Mouse (Mus musculus) activated CD4-positive, CD25-positive, alpha-beta regulatory T cell, adult 4 months (primary cell): ENCODE data around the gene Sumo3. TPM values are rescaled to one million over a fixed set of nuclear protein-coding genes. Genes with fewer than 3 reads are reported as not detected.
A peak's percentile ranks its signal among the peaks of the same experiment; 100 is the strongest.

Source experiments
- ATAC-seq: one replicate; pipeline ENCODE4 v1.8.0; 2017
- polyA plus RNA-seq, 2 experiments: library from polyadenylated mRNA; unstranded; fragments of 100-300 nt; shearing (Covaris generic); gene quantifications; one replicate each; pipeline ENCODE4 v1.2.1; 2017

Gene Sumo3
- 10 to 100 TPM; 75.5 to 83.8 TPM for polyA plus RNA-seq

- ATAC-seq = peak; percentile 78
Observed at GRCm38 (mm10) chr10:77605908-77606826, at the start of gene Sumo3, which contains the start of gene Gm49325. Gene Sumo3, plus strand, starts transcription at chr10:77606097. Gene Gm49325, plus strand, starts transcription at chr10:77606197.

- peak; percentile 74 for ATAC-seq
Observed at GRCm38 (mm10) chr10:77556631-77557030, 49.3 kb upstream of the Sumo3 start.

- no peak for ATAC-seq
Observed at GRCm38 (mm10) chr10:77557641-77558040, 48.3 kb upstream of the Sumo3 start.

DNA sequence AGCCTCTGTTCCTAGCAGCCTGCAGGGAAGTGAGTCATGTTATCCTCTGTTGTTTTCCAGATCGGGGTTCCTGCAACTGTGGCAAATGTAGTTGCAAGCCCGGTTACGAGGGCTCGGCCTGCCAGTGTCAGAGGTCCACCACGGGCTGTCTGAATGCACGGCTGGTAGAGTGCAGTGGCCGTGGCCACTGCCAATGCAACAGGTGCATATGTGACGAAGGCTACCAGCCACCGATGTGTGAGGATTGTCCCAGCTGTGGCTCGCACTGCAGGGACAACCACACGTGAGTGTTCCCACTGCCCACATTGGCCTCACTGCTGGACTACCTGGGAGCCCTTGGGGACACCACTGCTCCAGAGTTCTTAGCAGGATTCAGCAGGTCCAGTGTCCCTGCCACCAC lies 45.8 kb upstream of the Sumo3 start:
- ATAC-seq = no peak

GRCm38 (mm10) chr10:77560830-77561229 lies 45.1 kb upstream of the Sumo3 start:
- no peak for ATAC-seq

GRCm38 (mm10) chr10:77561508-77561907 lies 44.4 kb upstream of the Sumo3 start:
- ATAC-seq = no peak

DNA sequence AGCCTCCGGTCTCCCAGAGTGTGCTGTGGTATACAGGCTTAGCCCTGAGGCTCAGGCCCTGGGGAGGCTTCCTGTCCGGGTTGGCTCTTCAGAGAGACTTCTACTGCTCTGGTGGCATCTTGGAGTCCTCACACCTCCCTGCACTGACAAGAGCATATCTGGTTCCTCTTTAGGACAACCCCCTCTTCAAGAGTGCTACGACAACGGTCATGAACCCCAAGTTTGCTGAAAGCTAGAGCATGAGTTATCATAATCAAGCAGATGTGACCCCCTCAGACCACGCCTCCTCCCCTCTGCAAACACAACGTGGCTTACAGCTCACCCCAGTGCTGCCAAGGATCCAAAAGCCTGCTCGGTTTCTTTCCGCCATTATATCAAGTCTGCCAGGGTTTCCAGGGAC lies 40.9 kb upstream of the Sumo3 start:
- ATAC-seq = no peak

DNA sequence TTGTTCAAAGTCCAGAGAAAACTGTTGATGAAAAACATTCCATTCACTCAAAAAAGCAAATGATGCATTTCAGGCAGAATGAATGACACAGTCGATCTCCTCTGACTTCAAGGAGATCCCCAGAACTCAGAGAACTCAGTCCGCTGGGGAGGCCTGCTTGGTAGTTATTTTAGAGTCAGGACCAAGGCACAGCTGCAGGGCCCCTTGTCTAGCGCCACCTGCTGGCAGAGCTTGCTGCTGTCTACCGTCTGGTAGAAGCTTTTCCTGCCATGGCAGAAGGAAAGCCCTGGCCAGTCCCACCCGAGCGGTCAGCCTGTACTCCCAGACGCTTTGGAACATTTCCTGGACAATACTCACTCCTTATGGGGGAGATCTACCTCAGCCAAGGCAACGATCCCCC lies 39.2 kb upstream of the Sumo3 start:
- peak; percentile 62 for ATAC-seq

DNA sequence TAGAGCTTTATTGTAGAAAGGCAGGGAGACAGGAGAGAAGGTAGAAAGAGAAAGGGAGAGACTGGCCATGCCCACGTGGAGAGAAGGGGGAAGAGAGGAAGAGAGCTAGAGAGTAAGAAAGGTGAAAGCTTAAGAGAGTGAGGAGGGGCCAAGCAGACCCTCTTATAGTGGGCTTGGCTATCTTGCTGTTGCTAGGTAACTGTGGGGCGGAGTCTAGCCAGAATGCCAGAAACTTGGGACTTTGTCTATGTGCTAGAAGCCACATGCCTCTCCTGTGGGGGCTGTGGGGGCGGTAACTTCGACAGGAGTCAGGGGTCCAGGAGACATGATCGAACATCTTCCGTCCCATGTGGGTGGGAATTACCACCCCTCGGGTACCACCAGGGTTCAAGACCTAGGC lies 36.4 kb upstream of the Sumo3 start:
- no peak for ATAC-seq

- no peak for ATAC-seq
Observed at GRCm38 (mm10) chr10:77569973-77570658, 35.8 kb upstream of the Sumo3 start.

GRCm38 (mm10) chr10:77572225-77572624 lies 33.7 kb upstream of the Sumo3 start:
- ATAC-seq = no peak

DNA sequence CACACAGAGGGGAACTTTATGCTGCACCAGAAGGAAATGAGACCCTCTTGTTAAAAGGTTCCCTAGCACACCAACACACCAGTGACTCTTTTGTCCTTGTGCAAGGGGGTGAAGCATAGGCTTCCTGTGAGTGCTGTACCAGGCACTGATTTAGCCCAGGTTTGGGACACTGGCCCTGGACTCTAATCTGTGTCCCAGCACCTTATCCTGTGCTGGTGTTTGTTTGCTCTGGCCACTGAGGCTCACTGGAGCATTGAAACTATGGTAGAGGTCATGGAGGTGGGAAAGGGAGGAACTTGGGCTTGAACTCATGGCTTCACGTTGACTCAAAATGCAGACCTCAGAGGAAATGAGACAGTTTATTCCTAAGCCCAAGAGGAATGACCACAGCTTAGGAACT lies 32.7 kb upstream of the Sumo3 start:
- ATAC-seq = no peak

- no peak for ATAC-seq
Observed at GRCm38 (mm10) chr10:77580027-77580920, 25.6 kb upstream of the Sumo3 start.

DNA sequence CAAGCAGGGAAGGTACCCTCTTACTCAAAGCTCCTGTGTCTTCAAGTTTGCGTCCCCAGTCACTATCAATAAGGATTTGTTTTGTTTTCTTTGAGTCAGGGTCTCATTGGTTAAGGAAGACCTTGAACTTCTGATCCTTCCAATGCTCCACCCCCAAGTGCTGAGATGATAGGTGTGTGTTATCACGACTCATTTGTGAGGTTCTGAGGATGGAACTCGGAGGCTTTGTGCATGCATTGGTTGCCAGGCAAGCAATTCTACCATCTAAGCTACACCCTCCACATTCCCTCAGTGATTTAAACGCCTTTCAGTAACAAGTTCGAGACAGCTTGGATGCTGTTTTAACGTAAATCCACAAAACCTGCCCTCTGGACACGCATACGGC lies 24.9 kb upstream of the Sumo3 start:
- ATAC-seq = no peak

GRCm38 (mm10) chr10:77581408-77582284 lies 24.3 kb upstream of the Sumo3 start, which contains the start of gene Pttg1ip:
Gene Pttg1ip, plus strand, starts transcription at chr10:77581720.
- peak; percentile 90 for ATAC-seq

- peak; percentile 2 for ATAC-seq
Observed at GRCm38 (mm10) chr10:77582285-77582618, 23.6 kb upstream of the Sumo3 start.

DNA sequence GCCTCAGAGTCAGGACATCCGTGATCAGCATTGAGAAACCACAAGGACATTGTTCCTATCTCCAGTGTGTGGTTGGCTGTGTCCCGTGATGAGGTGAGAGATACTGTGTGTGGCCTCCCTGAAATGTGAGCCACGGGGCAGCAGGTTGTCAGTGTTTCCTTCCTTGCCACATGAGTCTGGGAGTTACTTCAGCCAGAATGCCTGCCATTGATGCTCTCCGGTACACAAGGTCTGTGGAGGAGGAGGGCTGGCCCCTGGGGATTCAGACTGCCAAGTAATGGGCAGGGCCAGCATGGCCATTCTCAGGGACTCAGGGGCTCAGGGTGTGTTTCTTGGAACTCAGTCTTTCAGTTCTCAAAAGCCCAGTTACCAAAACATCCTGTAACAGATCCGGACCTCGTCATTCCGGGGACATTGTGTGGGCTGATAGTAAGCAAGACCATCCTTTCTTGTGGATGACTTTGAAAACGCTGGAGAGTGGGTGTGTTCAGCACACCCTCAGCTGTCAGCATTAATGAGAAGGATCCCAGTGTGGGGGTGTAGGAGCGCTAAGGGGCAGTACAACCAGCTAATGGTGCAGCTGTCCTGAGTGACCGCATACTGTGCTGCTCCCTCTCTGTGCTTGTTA lies 22.0 kb upstream of the Sumo3 start:
- ATAC-seq = no peak

DNA sequence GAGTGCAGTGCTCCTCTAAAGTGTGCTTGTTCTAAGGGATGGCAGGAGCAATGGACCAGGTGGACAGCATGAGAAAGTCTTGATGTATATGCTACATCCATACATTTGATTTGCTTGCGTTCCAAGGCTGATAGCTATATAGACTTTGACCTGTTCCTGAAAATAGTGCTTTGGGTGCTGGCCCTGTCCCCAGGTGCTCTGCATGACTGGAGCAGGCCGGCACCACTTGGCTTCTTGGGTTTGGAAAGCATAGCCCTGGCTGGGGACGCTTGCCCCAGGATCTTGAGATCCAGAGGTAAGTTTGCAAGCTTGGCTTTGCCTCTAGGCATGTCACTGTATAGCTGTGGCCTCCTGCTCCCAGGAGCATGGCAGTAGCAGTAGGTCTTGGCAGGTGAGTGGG lies 19.3 kb upstream of the Sumo3 start:
- ATAC-seq = no peak

DNA sequence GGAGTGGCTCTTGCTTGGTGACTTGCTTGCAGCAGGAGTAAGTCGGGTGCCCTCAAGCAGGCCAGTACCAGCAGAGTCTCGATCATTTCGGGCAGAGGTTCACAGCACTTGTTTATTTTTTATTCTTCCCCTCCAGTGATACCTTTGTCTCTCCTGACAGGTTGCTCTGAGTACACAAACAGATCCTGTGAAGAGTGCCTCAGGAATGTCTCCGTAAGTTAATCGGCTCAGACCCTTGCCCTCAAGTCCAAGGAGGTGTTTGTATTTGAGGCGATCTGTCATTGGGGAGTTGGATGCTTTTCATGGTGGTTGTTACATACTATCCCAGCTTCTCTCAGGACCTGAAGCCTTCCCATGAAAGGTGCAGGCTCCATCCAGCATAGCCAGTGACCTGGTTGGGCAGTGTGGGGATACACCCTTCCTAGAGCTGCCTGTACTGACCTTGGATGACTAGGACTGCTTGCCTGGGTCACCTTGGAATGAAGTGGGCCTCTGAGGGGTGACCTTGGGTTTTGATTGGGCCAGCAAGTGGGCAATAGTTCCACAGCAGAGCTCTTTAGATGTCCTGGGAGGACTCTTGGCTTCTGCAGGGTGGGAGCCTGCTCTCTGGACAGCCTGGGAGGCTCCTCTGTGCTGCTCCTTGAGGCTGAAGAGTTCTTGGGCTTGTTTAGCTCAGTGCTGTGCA lies 18.7 kb upstream of the Sumo3 start:
- no peak for ATAC-seq

GRCm38 (mm10) chr10:77588036-77588435 lies 17.9 kb upstream of the Sumo3 start:
- ATAC-seq = no peak

GRCm38 (mm10) chr10:77589117-77589516 lies 16.8 kb upstream of the Sumo3 start:
- ATAC-seq = no peak
